Mouse (Mus musculus) embryonic facial prominence, embryonic 12.5 days (tissue): ENCODE data around the gene Lrmda. TPM values are rescaled to one million over a fixed set of nuclear protein-coding genes. Genes with fewer than 3 reads are reported as not detected.
A peak's percentile ranks its signal among the peaks of the same experiment; 100 is the strongest.

Experiments
- ATAC-seq: fragments of 200-750 bp; cut with Nextera tagmentation; 2 replicates; pipeline ENCODE4 v1.8.0; 2017; ENCODE audit not compliant: insufficient number of reproducible peaks, insufficient read depth, low FRiP score, low TSS enrichment
- H3K27ac ChIP-seq: fragments of 300-500 bp; sonication (generic); 2 replicates; pipeline ENCODE4 v1.5.1; 2016; ENCODE audit warnings: mild to moderate bottlenecking
- H3K27me3 ChIP-seq: fragments of 300-500 bp; sonication (generic); 2 replicates; pipeline ENCODE4 v1.6.1; 2016; ENCODE audit warnings: mild to moderate bottlenecking, moderate library complexity
- H3K36me3 ChIP-seq: fragments of 300-500 bp; sonication (generic); 2 replicates; pipeline ENCODE4 v1.6.1; 2016; ENCODE audit warnings: mild to moderate bottlenecking
- H3K4me1 ChIP-seq: fragments of 300-500 bp; sonication (generic); 2 replicates; pipeline ENCODE4 v1.6.1; 2016
- H3K4me2 ChIP-seq: fragments of 300-500 bp; sonication (generic); replicated peaks from 2 replicates; pipeline ENCODE4 v1.6.1; 2016; ENCODE audit warnings: mild to moderate bottlenecking, moderate library complexity
- H3K4me3 ChIP-seq: fragments of 300-500 bp; sonication (generic); 2 replicates; pipeline ENCODE4 v1.5.1; 2016; ENCODE audit warnings: mild to moderate bottlenecking
- H3K9ac ChIP-seq: fragments of 300-500 bp; sonication (generic); 2 replicates; pipeline ENCODE4 v1.6.1; 2016; ENCODE audit warnings: mild to moderate bottlenecking, moderate library complexity
- H3K9me3 ChIP-seq: fragments of 300-500 bp; sonication (generic); 2 replicates; pipeline ENCODE4 v1.6.1; 2016; ENCODE audit warnings: mild to moderate bottlenecking, moderate library complexity
- WGBS: fragments of 180-500 bp; shearing (Covaris S2); methylation state at CpG from one replicate; pipeline ENCODE4 v1.1.7; 2016; 5-methylcytosine and 5-hydroxymethylcytosine counted together
- polyA plus RNA-seq: library from polyadenylated mRNA; unstranded; fragments of >200 nt; fragmentation: Nextera tagmentation; extraction: Ambion mirVana; gene quantifications from 2 replicates; pipeline ENCODE4 v1.2.1, GENCODE M21; 2016

The Lrmda gene
- polyA plus RNA-seq, 1 experiment from 2014 or later = 0.28 TPM

GRCm38 (mm10) chr14:22364010-22364748 is 344.7 kb downstream of the Lrmda start:
- Histone ChIP-seq H3K27me3 (no peaks in the 10 kb centered on the region), H3K36me3 (no peaks in the 10 kb centered on the region), H3K9ac (no peak overlapping the region), H3K27ac (no peak overlapping the region), H3K4me3 (no peak overlapping the region), H3K4me1 (no peaks in the 10 kb centered on the region), H3K9me3 (no peaks in the 10 kb centered on the region), H3K4me2 (no peak overlapping the region)
- 71% methylated on average over 6 of the region's 6 CpGs for WGBS
- no peak for ATAC-seq

GRCm38 (mm10) chr14:22364771-22365355 is 345.4 kb downstream of the Lrmda start:
- no peak overlapping the region for H3K9ac ChIP-seq
- 69% methylated on average over 6 of the region's 6 CpGs for WGBS
- H3K4me2 ChIP-seq = no peak overlapping the region
- H3K27ac ChIP-seq = no peak overlapping the region
- H3K9me3 ChIP-seq = no peaks in the 10 kb centered on the region
- ATAC-seq = no peak
- no peak overlapping the region for H3K4me3 ChIP-seq
- H3K36me3 ChIP-seq = no peaks in the 10 kb centered on the region
- H3K4me1 ChIP-seq = no peaks in the 10 kb centered on the region
- H3K27me3 ChIP-seq = no peaks in the 10 kb centered on the region

GRCm38 (mm10) chr14:22367615-22368014 is 348.1 kb downstream of the Lrmda start:
- H3K9ac ChIP-seq = no peak overlapping the region
- no peak overlapping the region for H3K27ac ChIP-seq
- no peaks in the 10 kb centered on the region for H3K9me3 ChIP-seq
- no peak for ATAC-seq
- no peak overlapping the region for H3K4me2 ChIP-seq
- no peaks in the 10 kb centered on the region for H3K27me3 ChIP-seq
- no peak overlapping the region for H3K4me3 ChIP-seq
- H3K36me3 ChIP-seq = no peaks in the 10 kb centered on the region
- WGBS = 84% methylated on average over 4 of the region's 4 CpGs
- H3K4me1 ChIP-seq = no peaks in the 10 kb centered on the region

- no peaks in the 10 kb centered on the region for H3K27me3 ChIP-seq
- H3K9ac ChIP-seq = no peak overlapping the region
- no peak overlapping the region for H3K27ac ChIP-seq
- no peak overlapping the region for H3K4me3 ChIP-seq
- no peaks in the 10 kb centered on the region for H3K9me3 ChIP-seq
- no peak overlapping the region for H3K4me2 ChIP-seq
- H3K36me3 ChIP-seq = no peaks in the 10 kb centered on the region
- 53% methylated on average over 8 of the region's 8 CpGs for WGBS
- peaks cover 4% of the 10 kb centered on the region; the same call in 1 of the 2 replicates for H3K4me1 ChIP-seq
- no peak for ATAC-seq
Observed at GRCm38 (mm10) chr14:22371136-22371535, 351.6 kb downstream of the Lrmda start.

- H3K4me1 ChIP-seq = peaks cover 4% of the 10 kb centered on the region; the same call in 1 of the 2 replicates
- no peak overlapping the region for H3K9ac ChIP-seq
- no peak overlapping the region for H3K4me2 ChIP-seq
- H3K4me3 ChIP-seq = no peak overlapping the region
- H3K36me3 ChIP-seq = no peaks in the 10 kb centered on the region
- no peaks in the 10 kb centered on the region for H3K9me3 ChIP-seq
- H3K27me3 ChIP-seq = no peaks in the 10 kb centered on the region
- no peak for ATAC-seq
- WGBS = 77% methylated on average over 9 of the region's 9 CpGs
- H3K27ac ChIP-seq = peak overlapping the region; percentile 70
Observed at GRCm38 (mm10) chr14:22372666-22373360, 353.3 kb downstream of the Lrmda start.

GRCm38 (mm10) chr14:22373361-22373745 is 353.8 kb downstream of the Lrmda start:
- peak overlapping the region; percentile 70 for H3K27ac ChIP-seq
- H3K27me3 ChIP-seq = no peaks in the 10 kb centered on the region
- H3K4me2 ChIP-seq = no peak overlapping the region
- peaks cover 4% of the 10 kb centered on the region; the same call in 1 of the 2 replicates for H3K4me1 ChIP-seq
- WGBS = 36% methylated on average over 3 of the region's 3 CpGs
- no peaks in the 10 kb centered on the region for H3K36me3 ChIP-seq
- H3K4me3 ChIP-seq = no peak overlapping the region
- H3K9ac ChIP-seq = no peak overlapping the region
- no peaks in the 10 kb centered on the region for H3K9me3 ChIP-seq
- no peak for ATAC-seq

GRCm38 (mm10) chr14:22377148-22377547 is 357.6 kb downstream of the Lrmda start:
- Histone ChIP-seq H3K27me3 (no peaks in the 10 kb centered on the region), H3K9ac (no peak overlapping the region), H3K27ac (no peak overlapping the region), H3K4me2 (no peak overlapping the region), H3K36me3 (no peaks in the 10 kb centered on the region), H3K9me3 (no peaks in the 10 kb centered on the region), H3K4me3 (no peak overlapping the region), H3K4me1 (peaks cover 4% of the 10 kb centered on the region; the same call in 1 of the 2 replicates)
- ATAC-seq = no peak
- WGBS = 84% methylated on average over 1 of the region's 1 CpGs

- no peak for ATAC-seq
- Histone ChIP-seq H3K4me1 (no peaks in the 10 kb centered on the region), H3K9me3 (no peaks in the 10 kb centered on the region), H3K36me3 (no peaks in the 10 kb centered on the region), H3K27me3 (no peaks in the 10 kb centered on the region), H3K4me2 (no peak overlapping the region), H3K9ac (no peak overlapping the region), H3K4me3 (no peak overlapping the region), H3K27ac (no peak overlapping the region)
- 78% methylated on average over 4 of the region's 4 CpGs for WGBS
Observed at GRCm38 (mm10) chr14:22382101-22382500, 362.6 kb downstream of the Lrmda start.

GRCm38 (mm10) chr14:22393616-22394015 is 374.1 kb downstream of the Lrmda start:
- H3K36me3 ChIP-seq = no peaks in the 10 kb centered on the region
- no peak overlapping the region for H3K4me2 ChIP-seq
- H3K9ac ChIP-seq = no peak overlapping the region
- no peaks in the 10 kb centered on the region for H3K9me3 ChIP-seq
- H3K27me3 ChIP-seq = no peaks in the 10 kb centered on the region
- no peak for ATAC-seq
- no peaks in the 10 kb centered on the region for H3K4me1 ChIP-seq
- H3K4me3 ChIP-seq = no peak overlapping the region
- WGBS = 87% methylated on average over 10 of the region's 10 CpGs
- no peak overlapping the region for H3K27ac ChIP-seq

- WGBS = 79% methylated on average over 4 of the region's 4 CpGs
- ATAC-seq = no peak
Observed at GRCm38 (mm10) chr14:22402411-22402810, 382.9 kb downstream of the Lrmda start.

GRCm38 (mm10) chr14:22406623-22407022 is 387.1 kb downstream of the Lrmda start:
- no peak for ATAC-seq
- no peak overlapping the region for H3K4me3 ChIP-seq
- no peaks in the 10 kb centered on the region for H3K4me1 ChIP-seq
- H3K9ac ChIP-seq = no peak overlapping the region
- H3K9me3 ChIP-seq = no peaks in the 10 kb centered on the region
- WGBS = 89% methylated on average over 5 of the region's 5 CpGs
- H3K4me2 ChIP-seq = no peak overlapping the region
- no peaks in the 10 kb centered on the region for H3K36me3 ChIP-seq
- no peak overlapping the region for H3K27ac ChIP-seq
- no peaks in the 10 kb centered on the region for H3K27me3 ChIP-seq

More at GRCm38 (mm10) chr14:22402411-22402810, 382.9 kb downstream of the Lrmda start:
- Histone ChIP-seq H3K4me3 (no peak overlapping the region), H3K36me3 (no peaks in the 10 kb centered on the region), H3K4me1 (no peaks in the 10 kb centered on the region), H3K4me2 (no peak overlapping the region), H3K27me3 (no peaks in the 10 kb centered on the region), H3K9ac (no peak overlapping the region), H3K27ac (no peak overlapping the region), H3K9me3 (no peaks in the 10 kb centered on the region)

GRCm38 (mm10) chr14:22410826-22411225 is 391.3 kb downstream of the Lrmda start:
- ATAC-seq = no peak
- no peaks in the 10 kb centered on the region for H3K27me3 ChIP-seq
- no peaks in the 10 kb centered on the region for H3K36me3 ChIP-seq
- no peak overlapping the region for H3K4me3 ChIP-seq
- H3K27ac ChIP-seq = no peak overlapping the region
- 74% methylated on average over 1 of the region's 1 CpGs for WGBS
- no peak overlapping the region for H3K9ac ChIP-seq
- H3K9me3 ChIP-seq = no peaks in the 10 kb centered on the region
- no peak overlapping the region for H3K4me2 ChIP-seq
- H3K4me1 ChIP-seq = no peaks in the 10 kb centered on the region
